Mouse (Mus musculus): ENCODE data around the gene Slc22a19.
"Not testable (repeated sequence)": the region's sequence is repeated elsewhere in the genome, so short reads cannot be mapped to it uniquely, and the experiment has no call there.

Gene Slc22a19

GRCm38 (mm10) chr19:7711148-7711547 is at the start of gene Slc22a19:
Gene Slc22a19 (minus strand): TSS chr19:7711310.
- CTCF ChIA-PET, result no interaction called here

GRCm38 (mm10) chr19:7753371-7753770 is 42.3 kb upstream of the Slc22a19 start:
- CTCF ChIA-PET, result not testable (repeated sequence)

- CTCF ChIA-PET, result no interaction called here
Observed at GRCm38 (mm10) chr19:7729543-7729942, 18.4 kb upstream of the Slc22a19 start.

GRCm38 (mm10) chr19:7693104-7693503 is 18.0 kb downstream of the Slc22a19 start:
- CTCF ChIA-PET, result not testable (repeated sequence)

GRCm38 (mm10) chr19:7691259-7691658 is 19.9 kb downstream of the Slc22a19 start:
- CTCF ChIA-PET, result no interaction called here

GRCm38 (mm10) chr19:7687988-7688387 is 23.1 kb downstream of the Slc22a19 start:
- CTCF ChIA-PET, result no interaction called here

- CTCF ChIA-PET, result no interaction called here
Observed at GRCm38 (mm10) chr19:7672033-7672432, 39.1 kb downstream of the Slc22a19 start.

- CTCF ChIA-PET, result interaction anchor here (0.8 kb wide), 1 partner anchor 51 kb away, joined by 4 read pairs; no protein-coding TSS in a partner anchor
Observed at GRCm38 (mm10) chr19:7648913-7649666, 62.0 kb downstream of the Slc22a19 start.

- CTCF ChIA-PET, result interaction anchor here (1.3 kb wide), 1 partner anchor 166 kb away, joined by 13 read pairs; no protein-coding TSS in a partner anchor
Observed at GRCm38 (mm10) chr19:7633786-7634185, 77.3 kb downstream of the Slc22a19 start.

- CTCF ChIA-PET, result interaction anchor here (1.3 kb wide), 1 partner anchor 165 kb away, joined by 13 read pairs; no protein-coding TSS in a partner anchor
Observed at GRCm38 (mm10) chr19:7633021-7633420, 78.1 kb downstream of the Slc22a19 start.
